Mouse (Mus musculus) G1E (cell line): ENCODE measurements around the gene Atp1a2. TPM values are rescaled to one million over a fixed set of nuclear protein-coding genes. Genes with fewer than 3 reads are reported as not detected.
"Not testable (repeated sequence)": the region's sequence is repeated elsewhere in the genome, so short reads cannot be mapped to it uniquely, and the experiment has no call there.

Source experiments
- ATAC-seq: 2 replicates; pipeline ENCODE4 v1.8.0; 2016; ENCODE audit warnings: mild to moderate bottlenecking; ENCODE audit not compliant: insufficient number of reproducible peaks, poor library complexity, low FRiP score, severe bottlenecking; ENCODE audit errors: extremely low read depth
- DNase-seq: peaks from one replicate; pipeline ENCODE4 v3.0.0; 2012; ENCODE audit warnings: low spot score
- H3K27me3 ChIP-seq: 2 replicates; pipeline ENCODE4 v1.6.1; 2012; ENCODE audit warnings: mild to moderate bottlenecking, low read length, inconsistent platforms; ENCODE audit not compliant: insufficient read depth
- H3K36me3 ChIP-seq: replicated peaks from 2 replicates; pipeline ENCODE3; 2012; ENCODE audit warnings: mild to moderate bottlenecking, inconsistent platforms
- H3K4me1 ChIP-seq: 2 replicates; pipeline ENCODE4 v1.6.1; 2012; ENCODE audit warnings: low read depth, low read length, inconsistent platforms, mixed read lengths; ENCODE audit not compliant: insufficient read depth
- H3K4me3 ChIP-seq: 2 replicates; pipeline ENCODE4 v1.5.1; 2012; ENCODE audit warnings: low read depth, mild to moderate bottlenecking, inconsistent platforms, low read length, moderate library complexity, mixed read lengths
- H3K9me3 ChIP-seq: replicated peaks from 2 replicates; pipeline ENCODE4 v1.6.1; 2012; ENCODE audit warnings: inconsistent platforms
- CTCF ChIP-seq: IDR thresholded peaks from 2 replicates; pipeline ENCODE4 v1.5.1; 2012; ENCODE audit warnings: low read depth, low read length, inconsistent platforms, mixed read lengths
- GATA1 ChIP-seq: IDR thresholded peaks from 2 replicates; pipeline ENCODE4 v1.6.1; 2012; ENCODE audit warnings: borderline replicate concordance, low read length, inconsistent platforms, mixed read lengths
- GATA2 ChIP-seq: IDR thresholded peaks from 2 replicates; pipeline ENCODE4 v1.6.1; 2012; ENCODE audit warnings: low read depth, low read length, inconsistent platforms, borderline replicate concordance
- POLR2AphosphoS5 ChIP-seq: IDR thresholded peaks from 2 replicates; pipeline ENCODE4 v1.6.1; 2012; ENCODE audit warnings: low read depth, low read length, inconsistent platforms; ENCODE audit not compliant: insufficient replicate concordance
- TAL1 ChIP-seq: conservative IDR thresholded peaks from 2 replicates; pipeline ENCODE4 v1.6.1; 2012; ENCODE audit warnings: low read depth, low read length, inconsistent platforms, mixed read lengths
- polyA plus RNA-seq: library from polyadenylated mRNA; stranded (reverse); fragments of >175 nt; gene quantifications from 2 replicates; pipeline ENCODE4 v1.2.3, GENCODE M21; 2012
- total RNA-seq, 2 experiments: library from RNA; stranded (forward) in 1 of 2; stranded (reverse) in 1 of 2; fragments of 200-1000 nt in 1 of 2; fragments of >200 nt in 1 of 2; fragmentation: Nextera tagmentation in 1 of 2; gene quantifications; 2 replicates each; pipeline ENCODE4 v1.2.3; 2014 to 2017

Atp1a2 gene
- total and polyA plus RNA-seq, 3 experiments: 0.05 TPM; not detected in 2

DNA sequence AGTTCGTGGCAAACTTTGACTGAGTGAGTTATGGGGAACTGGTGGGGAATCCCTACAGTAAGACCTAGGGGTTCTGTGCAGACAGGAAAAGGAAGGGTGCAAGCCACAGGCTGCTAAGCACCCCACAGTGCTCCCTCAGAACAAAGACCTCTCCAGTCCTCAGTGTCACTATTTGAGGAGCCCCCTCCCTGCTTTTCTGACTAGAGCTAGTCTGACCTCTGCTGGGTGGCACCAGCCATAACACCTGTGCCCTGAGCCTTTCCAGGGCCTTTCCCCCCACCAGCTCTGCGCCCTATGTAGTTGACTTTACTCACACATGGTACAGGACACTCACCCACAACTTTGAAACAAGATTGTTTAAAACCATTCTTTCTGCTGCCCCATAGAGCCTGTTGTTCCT, 50.2 kb downstream of the Atp1a2 start:
- H3K4me3 ChIP-seq: no peak overlapping the region
- peaks cover 10% of the 10 kb centered on the region for H3K27me3 ChIP-seq
- 0 out of 2 replicates have a peak, but pooled peaks have one; percentile 34 for ATAC-seq
- DNase-seq: no peak
- H3K4me1 ChIP-seq: no peaks in the 10 kb centered on the region
- H3K9me3 ChIP-seq: no peaks in the 10 kb centered on the region
- no peaks in the 10 kb centered on the region for H3K36me3 ChIP-seq
- no peak for TF ChIP-seq GATA2
- no peak for TF ChIP-seq TAL1
- no peak for TF ChIP-seq POLR2AphosphoS5
- TF ChIP-seq CTCF: no peak
- TF ChIP-seq GATA1: no peak

GRCm38 (mm10) chr1:172247216-172247615, 50.6 kb downstream of the Atp1a2 start:
- peaks cover 10% of the 10 kb centered on the region for H3K27me3 ChIP-seq
- DNase-seq (no peak), ATAC-seq (no peak)
- H3K4me3 ChIP-seq: no peak overlapping the region
- no peaks in the 10 kb centered on the region for H3K36me3 ChIP-seq
- H3K4me1 ChIP-seq: no peaks in the 10 kb centered on the region
- no peak for TF ChIP-seq POLR2AphosphoS5
- TF ChIP-seq TAL1: no peak
- no peak for TF ChIP-seq CTCF
- TF ChIP-seq GATA2: no peak
- no peak for TF ChIP-seq GATA1
- no peaks in the 10 kb centered on the region for H3K9me3 ChIP-seq

- not testable (repeated sequence) for H3K36me3 ChIP-seq, H3K4me1 ChIP-seq, H3K4me3 ChIP-seq, ATAC-seq, DNase-seq, H3K9me3 ChIP-seq
- H3K27me3 ChIP-seq: peaks cover 10% of the 10 kb centered on the region; the same call in 1 of the 2 replicates
Measured at GRCm38 (mm10) chr1:172244645-172245044, 53.2 kb downstream of the Atp1a2 start.

- Histone ChIP-seq H3K4me1 (0 out of 2 replicates have a peak, but pooled peaks cover 4% of the 10 kb centered on the region), H3K36me3 (no peaks in the 10 kb centered on the region), H3K27me3 (peaks cover 10% of the 10 kb centered on the region; the same call in 1 of the 2 replicates), H3K9me3 (no peaks in the 10 kb centered on the region), H3K4me3 (no peak overlapping the region)
- no peak for TF ChIP-seq GATA2
- no peak for TF ChIP-seq POLR2AphosphoS5
- TF ChIP-seq GATA1: no peak
- TF ChIP-seq CTCF: no peak
- TF ChIP-seq TAL1: no peak
- no peak for ATAC-seq
- DNase-seq: no peak
Measured at GRCm38 (mm10) chr1:172243547-172244205, 54.2 kb downstream of the Atp1a2 start.

GRCm38 (mm10) chr1:172242401-172242800, 55.5 kb downstream of the Atp1a2 start:
- no peak for ATAC-seq
- H3K9me3 ChIP-seq: no peaks in the 10 kb centered on the region
- 0 out of 2 replicates have a peak, but pooled peaks cover 4% of the 10 kb centered on the region for H3K4me1 ChIP-seq
- H3K27me3 ChIP-seq: peaks cover 8% of the 10 kb centered on the region; the same call in 1 of the 2 replicates
- DNase-seq: no peak
- no peak overlapping the region for H3K4me3 ChIP-seq
- no peak for TF ChIP-seq TAL1
- no peak for TF ChIP-seq GATA2
- TF ChIP-seq POLR2AphosphoS5: no peak
- no peak for TF ChIP-seq GATA1
- TF ChIP-seq CTCF: no peak
- no peaks in the 10 kb centered on the region for H3K36me3 ChIP-seq

- Histone ChIP-seq H3K9me3 (no peaks in the 10 kb centered on the region), H3K36me3 (no peaks in the 10 kb centered on the region), H3K4me1 (0 out of 2 replicates have a peak, but pooled peaks cover 4% of the 10 kb centered on the region), H3K4me3 (no peak overlapping the region), H3K27me3 (peaks cover 8% of the 10 kb centered on the region; the same call in 1 of the 2 replicates)
- TF ChIP-seq CTCF: no peak
- DNase-seq (no peak), ATAC-seq (peak; percentile 45)
Measured at GRCm38 (mm10) chr1:172240945-172241708, 56.7 kb downstream of the Atp1a2 start.
